Mouse (Mus musculus) left cerebral cortex, adult 11 months (tissue): ENCODE measurements at regions not wholly inside any gene's neighbourhood (a gene's known extent, or its start where the extent isn't known, plus 50 kb on each side); places are given as distances from the start of the nearest gene placed in this dataset.
"Not testable (repeated sequence)": the region's sequence is repeated elsewhere in the genome, so short reads cannot be mapped to it uniquely, and the experiment has no call there.

Experiments
- DNase-seq: peaks from one replicate; pipeline ENCODE4 v3.0.0; 2022; ENCODE audit warnings: low spot score

GRCm38 (mm10) chr6:31011407-31012020 is 52.6 kb upstream of the Klf14 start:
- no peak for DNase-seq

- DNase-seq = no peak
These were observed 57.7 kb upstream of the Klf14 start for GRCm38 (mm10) chr6:31016566-31016965.

GRCm38 (mm10) chr6:31021776-31022175 is 62.9 kb upstream of the Klf14 start:
- no peak for DNase-seq

GRCm38 (mm10) chr6:31029777-31030176 is 70.9 kb upstream of the Klf14 start:
- DNase-seq = peak; percentile 53

- DNase-seq = no peak
These were observed 72.1 kb upstream of the Klf14 start for GRCm38 (mm10) chr6:31031022-31031421.

GRCm38 (mm10) chr6:31032147-31032546 is 73.3 kb upstream of the Klf14 start:
- no peak for DNase-seq

GRCm38 (mm10) chr6:31032980-31033608 is 74.2 kb upstream of the Klf14 start:
- peak; percentile 53 for DNase-seq

GRCm38 (mm10) chr6:31034796-31035195 is 75.9 kb upstream of the Klf14 start:
- no peak for DNase-seq

GRCm38 (mm10) chr6:31037801-31038395 is 79.0 kb upstream of the Klf14 start:
- DNase-seq = no peak

GRCm38 (mm10) chr6:31038445-31038844 is 79.6 kb upstream of the Klf14 start:
- DNase-seq = not testable (repeated sequence)

GRCm38 (mm10) chr6:31039485-31039884 is 80.6 kb upstream of the Klf14 start:
- DNase-seq = no peak

GRCm38 (mm10) chr6:31040783-31041182 is 81.9 kb upstream of the Klf14 start:
- DNase-seq = no peak

- DNase-seq = no peak
These were observed 84.5 kb upstream of the Klf14 start for GRCm38 (mm10) chr6:31043368-31043767.

- DNase-seq = no peak
These were observed 85.0 kb upstream of the Klf14 start for GRCm38 (mm10) chr6:31043919-31044318.

GRCm38 (mm10) chr6:31046197-31046596 is 87.3 kb upstream of the Klf14 start:
- DNase-seq = no peak

GRCm38 (mm10) chr6:31048920-31049576 is 90.2 kb upstream of the Klf14 start:
- DNase-seq = no peak

GRCm38 (mm10) chr6:31050831-31051230 is 92.0 kb upstream of the Klf14 start:
- DNase-seq = no peak

- no peak for DNase-seq
These were observed 92.9 kb upstream of the Klf14 start for GRCm38 (mm10) chr6:31051771-31052170.

- no peak for DNase-seq
These were observed 94.1 kb upstream of the Klf14 start for GRCm38 (mm10) chr6:31053003-31053402.

GRCm38 (mm10) chr6:31056786-31057566 is 98.1 kb upstream of the Klf14 start:
- DNase-seq = no peak

- DNase-seq = no peak
These were observed 99.4 kb upstream of the Klf14 start for GRCm38 (mm10) chr6:31058299-31058698.

- DNase-seq = no peak
These were observed 100.1 kb upstream of the Klf14 start for GRCm38 (mm10) chr6:31058961-31059360.
